Mouse (Mus musculus) liver, adult 2 months (tissue): ENCODE data around the gene Thada. TPM values are rescaled to one million over a fixed set of nuclear protein-coding genes. Genes with fewer than 3 reads are reported as not detected.

Experiments
- DNase-seq: peaks from one replicate; pipeline ENCODE4 v3.0.0-alpha.2; 2011; ENCODE audit warnings: low read depth, low spot score; ENCODE audit errors: extremely low read depth
- H3K27ac ChIP-seq: fragments of 200-500 bp; replicated peaks from 2 replicates; pipeline ENCODE4 v1.5.1; 2012; ENCODE audit warnings: low read depth, mild to moderate bottlenecking, control low read depth, inconsistent platforms, low read length; ENCODE audit not compliant: insufficient read depth
- H3K27me3 ChIP-seq: fragments of 200-500 bp; 2 replicates; pipeline ENCODE4 v1.6.1; 2012; ENCODE audit warnings: mild to moderate bottlenecking, moderate library complexity, low read length, inconsistent platforms; ENCODE audit not compliant: control insufficient read depth, insufficient read depth
- H3K36me3 ChIP-seq: fragments of 200-500 bp; 2 replicates; pipeline ENCODE4 v1.6.1; 2012; ENCODE audit warnings: low read length, inconsistent platforms; ENCODE audit not compliant: control insufficient read depth, insufficient read depth
- H3K4me1 ChIP-seq: fragments of 200-500 bp; 2 replicates; pipeline ENCODE4 v1.6.1; 2011; ENCODE audit warnings: low read length; ENCODE audit not compliant: control insufficient read depth, insufficient read depth
- H3K4me3 ChIP-seq: fragments of 200-500 bp; 2 replicates; pipeline ENCODE4 v1.5.1; 2011; ENCODE audit warnings: low read depth, mild to moderate bottlenecking, control low read depth, low read length, moderate library complexity; ENCODE audit not compliant: insufficient read depth
- H3K79me2 ChIP-seq: fragments of 200-500 bp; 2 replicates; pipeline ENCODE4 v1.6.1; 2012; ENCODE audit warnings: inconsistent platforms, mild to moderate bottlenecking, low read length, moderate library complexity; ENCODE audit not compliant: control insufficient read depth, insufficient read depth
- H3K9ac ChIP-seq: fragments of 200-500 bp; 2 replicates; pipeline ENCODE4 v1.6.1; 2012; ENCODE audit warnings: low read depth, mild to moderate bottlenecking, control low read depth, inconsistent platforms, low read length
- CTCF ChIP-seq: fragments of 200-500 bp; IDR thresholded peaks from 2 replicates; pipeline ENCODE4 v1.5.1; 2011; ENCODE audit warnings: low read depth, low read length, control low read depth
- POLR2A ChIP-seq: fragments of 200-500 bp; IDR thresholded peaks from 2 replicates; pipeline ENCODE4 v1.6.1; 2011; ENCODE audit warnings: low read length, control low read depth; ENCODE audit not compliant: insufficient read depth; ENCODE audit errors: extremely low read depth
- WGBS: fragments of 180-500 bp; shearing (Covaris S2); methylation state at CpG from one replicate; pipeline ENCODE4 v1.1.7; 2018; 5-methylcytosine and 5-hydroxymethylcytosine counted together
- polyA plus RNA-seq: library from polyadenylated mRNA; depleted of rRNA; stranded (reverse); fragments of >200 nt; gene quantifications from 2 replicates; pipeline ENCODE4 v1.2.3, GENCODE M21; 2012
- total RNA-seq: library from RNA; depleted of rRNA; stranded (reverse); fragments of >200 nt; gene quantifications from 2 replicates; pipeline ENCODE4 v1.2.3, GENCODE M21; 2014

Thada gene
- total and polyA plus RNA-seq, 2 experiments, result 2.8 to 6.1 TPM

GRCm38 (mm10) chr17:84272557-84273261 is 193.3 kb downstream of the Thada start:
- H3K9ac ChIP-seq, result no peak overlapping the region
- 78% methylated on average over 5 of the region's 5 CpGs for WGBS
- no peak overlapping the region for H3K4me3 ChIP-seq
- H3K27ac ChIP-seq, result no peak overlapping the region; the same call in 1 of the 2 replicates
- TF ChIP-seq POLR2A, result no peak
- no peak for TF ChIP-seq CTCF
- H3K4me1 ChIP-seq, result peaks cover 5% of the 10 kb centered on the region; the same call in 1 of the 2 replicates
- no peaks in the 10 kb centered on the region for H3K36me3 ChIP-seq
- no peaks in the 10 kb centered on the region for H3K79me2 ChIP-seq
- DNase-seq, result no peak
- H3K27me3 ChIP-seq, result no peaks in the 10 kb centered on the region

- no peak overlapping the region for H3K4me3 ChIP-seq
- no peaks in the 10 kb centered on the region for H3K79me2 ChIP-seq
- no peaks in the 10 kb centered on the region for H3K36me3 ChIP-seq
- WGBS, result 97% methylated on average over 6 of the region's 6 CpGs
- DNase-seq, result no peak
- no peak overlapping the region for H3K27ac ChIP-seq
- H3K27me3 ChIP-seq, result no peaks in the 10 kb centered on the region
- TF ChIP-seq POLR2A, result no peak
- no peak for TF ChIP-seq CTCF
- peaks cover 9% of the 10 kb centered on the region; the same call in 1 of the 2 replicates for H3K4me1 ChIP-seq
- no peak overlapping the region for H3K9ac ChIP-seq
Measured at GRCm38 (mm10) chr17:84271566-84272202, 194.3 kb downstream of the Thada start.

GRCm38 (mm10) chr17:84269722-84270121 is 196.3 kb downstream of the Thada start:
- Histone ChIP-seq H3K4me3 (no peak overlapping the region), H3K27me3 (no peaks in the 10 kb centered on the region), H3K9ac (no peak overlapping the region), H3K79me2 (no peaks in the 10 kb centered on the region), H3K4me1 (peaks cover 22% of the 10 kb centered on the region), H3K27ac (0 out of 2 replicates have a peak overlapping the region, but pooled peaks have one; percentile 12), H3K36me3 (no peaks in the 10 kb centered on the region)
- 86% methylated on average over 5 of the region's 5 CpGs for WGBS
- no peak for TF ChIP-seq CTCF
- no peak for TF ChIP-seq POLR2A
- no peak for DNase-seq

- TF ChIP-seq POLR2A (no peak), CTCF (no peak)
- no peak overlapping the region for H3K9ac ChIP-seq
- 8% methylated on average over 3 of the region's 3 CpGs for WGBS
- no peaks in the 10 kb centered on the region for H3K36me3 ChIP-seq
- H3K27me3 ChIP-seq, result no peaks in the 10 kb centered on the region
- DNase-seq, result peak; percentile 71
- no peak overlapping the region for H3K4me3 ChIP-seq
- H3K79me2 ChIP-seq, result no peaks in the 10 kb centered on the region
- peaks cover 22% of the 10 kb centered on the region for H3K4me1 ChIP-seq
- no peak overlapping the region; the same call in 1 of the 2 replicates for H3K27ac ChIP-seq
Measured at GRCm38 (mm10) chr17:84268450-84268849, 197.6 kb downstream of the Thada start.

- Histone ChIP-seq H3K27me3 (no peaks in the 10 kb centered on the region), H3K4me1 (peaks cover 19% of the 10 kb centered on the region), H3K9ac (no peak overlapping the region), H3K79me2 (no peaks in the 10 kb centered on the region), H3K4me3 (no peak overlapping the region), H3K27ac (peak overlapping the region; percentile 42), H3K36me3 (no peaks in the 10 kb centered on the region)
- TF ChIP-seq POLR2A (no peak), CTCF (no peak)
- 87% methylated on average over 6 of the region's 6 CpGs for WGBS
- no peak for DNase-seq
Measured at GRCm38 (mm10) chr17:84267456-84268074, 198.4 kb downstream of the Thada start.
